Mouse (Mus musculus) CH12.LX (cell line): Measurements from ENCODE around the gene Grk3.

Experiments
- CHD1 ChIP-seq: IDR thresholded peaks from 2 replicates; pipeline ENCODE4 v1.6.1; 2012; ENCODE audit warnings: low read depth, low read length, improper control_type of control experiment, inconsistent platforms
- CTCF ChIP-seq, 2 experiments: IDR thresholded peaks in 1 of 2; conservative IDR thresholded peaks in 1 of 2; 2 replicates each; pipeline ENCODE4 v1.5.1; 2011 to 2012; ENCODE audit warnings: low read depth in 2 of 2, low read length in 2 of 2, improper control_type of control experiment in 1 of 2, inconsistent platforms in 1 of 2, mild to moderate bottlenecking in 1 of 2, moderate library complexity in 1 of 2
- E2F4 ChIP-seq: IDR thresholded peaks from 2 replicates; pipeline ENCODE4 v1.6.1; 2011; ENCODE audit warnings: low read depth, low read length, improper control_type of control experiment; ENCODE audit not compliant: insufficient replicate concordance
- EP300 ChIP-seq: IDR thresholded peaks from 2 replicates; pipeline ENCODE4 v1.6.1; 2011; ENCODE audit warnings: low read length, improper control_type of control experiment
- HCFC1 ChIP-seq: IDR thresholded peaks from 2 replicates; pipeline ENCODE4 v1.6.1; 2012; ENCODE audit warnings: low read depth, mild to moderate bottlenecking, inconsistent platforms, low read length, improper control_type of control experiment
- JUN ChIP-seq: IDR thresholded peaks from 2 replicates; pipeline ENCODE4 v1.6.1; 2011; ENCODE audit warnings: low read depth, mild to moderate bottlenecking, low read length, improper control_type of control experiment, moderate library complexity; ENCODE audit not compliant: insufficient read depth
- MEF2A ChIP-seq: IDR thresholded peaks from 2 replicates; pipeline ENCODE4 v1.6.1; 2014; ENCODE audit warnings: low read depth, mild to moderate bottlenecking, inconsistent platforms, low read length, improper control_type of control experiment, borderline replicate concordance
- MXI1 ChIP-seq: IDR thresholded peaks from 2 replicates; pipeline ENCODE4 v1.6.1; 2011; ENCODE audit warnings: mild to moderate bottlenecking, low read depth, low read length, improper control_type of control experiment
- NRF1 ChIP-seq: IDR thresholded peaks from 2 replicates; pipeline ENCODE4 v1.6.1; 2014; ENCODE audit warnings: low read depth, mild to moderate bottlenecking, inconsistent platforms, low read length, improper control_type of control experiment, moderate library complexity
- POLR2A ChIP-seq: IDR thresholded peaks from 2 replicates; pipeline ENCODE4 v1.6.1; 2011; ENCODE audit warnings: low read depth, mild to moderate bottlenecking, improper control_type of control experiment, low read length
- RCOR1 ChIP-seq: conservative IDR thresholded peaks from 2 replicates; pipeline ENCODE4 v1.6.1; 2012; ENCODE audit warnings: low read depth, mild to moderate bottlenecking, inconsistent platforms, low read length, improper control_type of control experiment
- USF1 ChIP-seq: IDR thresholded peaks from 2 replicates; pipeline ENCODE4 v1.6.1; 2014; ENCODE audit warnings: low read depth, mild to moderate bottlenecking, inconsistent platforms, low read length, improper control_type of control experiment

DNA sequence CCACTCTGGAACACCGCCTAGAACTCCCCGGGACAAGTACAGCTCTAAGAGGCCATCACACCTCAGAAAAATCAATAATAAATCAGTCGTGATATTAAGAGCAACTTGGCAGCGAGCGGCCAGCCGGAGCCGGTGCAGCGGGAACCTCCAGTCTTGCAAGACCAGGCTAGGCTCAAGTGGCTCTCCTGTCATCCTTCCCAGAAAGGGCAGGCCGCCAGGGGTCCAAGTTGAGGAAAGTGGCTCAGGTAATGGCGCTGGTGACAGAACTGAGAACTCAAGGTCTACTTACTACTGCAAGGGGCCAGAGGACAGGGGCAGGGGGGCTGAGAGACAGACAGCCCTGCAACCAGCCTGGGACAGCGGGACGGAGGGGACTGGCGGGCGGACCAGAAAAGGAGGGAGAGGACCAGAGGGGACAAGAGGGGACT, 769 bp downstream of the Grk3 start:
- TF ChIP-seq HCFC1, result no peak
- no peak for TF ChIP-seq USF1
- TF ChIP-seq CTCF (conservative IDR thresholded peaks at IDR 0.05 in 1 of 2, IDR thresholded peaks at IDR 0.05 in 1 of 2; ENCODE audit: low read depth in 2 of 2, low read length in 2 of 2), result no peak
- TF ChIP-seq POLR2A, result no peak
- no peak for TF ChIP-seq CHD1
- no peak for TF ChIP-seq JUN
- no peak for TF ChIP-seq RCOR1
- TF ChIP-seq E2F4, result no peak
- no peak for TF ChIP-seq EP300
- no peak for TF ChIP-seq MXI1
- no peak for TF ChIP-seq MEF2A
- TF ChIP-seq NRF1, result no peak
